Mouse (Mus musculus): Measurements from ENCODE around the gene Gdnf. TPM values are rescaled to one million over a fixed set of nuclear protein-coding genes. Genes with fewer than 3 reads are reported as not detected.

Gdnf gene
- total and polyA plus RNA-seq, 3 experiments = not detected

- in situ Hi-C loops (cut with MboI; ENCODE audit: low pct_ligation_motif_present, low pct_unique_long_range_greater_than_20kb, low sequenced_read_pairs) (loop anchor here (25.0 kb wide), 1 partner anchor 349 kb away; no protein-coding TSS in a partner anchor), dilution Hi-C loops (cut with MboI; ENCODE audit: extremely low pct_ligation_motif_present, extremely low pct_unique_long_range_greater_than_20kb, low sequenced_read_pairs) (no loop called here)
- no peaks in the 10 kb centered on the region for H3K27me3 ChIP-seq (replicated peaks)
- H3K27ac ChIP-seq (ENCODE audit: insufficient read depth, low read depth) = no peak overlapping the region
- H3K36me3 ChIP-seq (replicated peaks in 1 of 2; ENCODE audit: control insufficient read depth in 1 of 2, insufficient read depth in 1 of 2, low read length in 1 of 2) = no peaks in the 10 kb centered on the region
- H3K79me2 ChIP-seq (replicated peaks; ENCODE audit: control insufficient read depth, extremely low read depth, insufficient read depth, poor library complexity, severe bottlenecking) = no peaks in the 10 kb centered on the region
- TF ChIP-seq ZKSCAN1 (IDR thresholded peaks at IDR 0.05; ENCODE audit: borderline replicate concordance, low read depth, low read length) (no peak), ZMIZ1 (IDR thresholded peaks at IDR 0.05; ENCODE audit: low read depth, low read length) (no peak), ZC3H11A (IDR thresholded peaks at IDR 0.05; ENCODE audit: low read depth, low read length) (no peak), BHLHE40 (IDR thresholded peaks at IDR 0.05; ENCODE audit: low read depth, low read length) (no peak), SIN3A (IDR thresholded peaks at IDR 0.05; ENCODE audit: low read length) (no peak)
- H3K4me2 ChIP-seq (ENCODE audit: insufficient read depth, low read depth, poor library complexity, severe bottlenecking) = no peak overlapping the region
- no peak overlapping the region for H3K9ac ChIP-seq (ENCODE audit: insufficient read depth, low read depth)
- DNase-seq (ENCODE audit: extremely low read depth) = no peak
- no peak overlapping the region for H3K4me3 ChIP-seq (replicated peaks in 1 of 3; ENCODE audit: low read depth in 2 of 3, low read length in 2 of 3, poor library complexity in 1 of 3)
- H3K9me3 ChIP-seq (replicated peaks; ENCODE audit: low read length) = no peaks in the 10 kb centered on the region
- H3K4me1 ChIP-seq (ENCODE audit: control insufficient read depth in 1 of 2, insufficient read depth in 2 of 2) = no peaks in the 10 kb centered on the region
Measured at GRCm38 (mm10) chr15:7811253-7811625, 593 bp downstream of the Gdnf start.

GRCm38 (mm10) chr15:7811856-7812733 lies 1.4 kb downstream of the Gdnf start:
- Histone ChIP-seq H3K79me2 (replicated peaks; ENCODE audit: control insufficient read depth, extremely low read depth, insufficient read depth, poor library complexity, severe bottlenecking) (no peaks in the 10 kb centered on the region), H3K4me3 (replicated peaks in 1 of 3; ENCODE audit: low read depth in 2 of 3, low read length in 2 of 3, poor library complexity in 1 of 3) (no peak overlapping the region), H3K4me2 (ENCODE audit: insufficient read depth, low read depth, poor library complexity, severe bottlenecking) (no peak overlapping the region), H3K9ac (ENCODE audit: insufficient read depth, low read depth) (no peak overlapping the region), H3K36me3 (replicated peaks in 1 of 2; ENCODE audit: control insufficient read depth in 1 of 2, insufficient read depth in 1 of 2, low read length in 1 of 2) (no peaks in the 10 kb centered on the region), H3K27ac (ENCODE audit: insufficient read depth, low read depth) (no peak overlapping the region), H3K27me3 (replicated peaks) (no peaks in the 10 kb centered on the region), H3K9me3 (replicated peaks; ENCODE audit: low read length) (no peaks in the 10 kb centered on the region), H3K4me1 (ENCODE audit: control insufficient read depth in 1 of 2, insufficient read depth in 2 of 2) (no peaks in the 10 kb centered on the region)
- TF ChIP-seq TCF12 (IDR thresholded peaks at IDR 0.05; ENCODE audit: low read depth, low read length) (no peak), POLR2A (IDR thresholded peaks at IDR 0.05; ENCODE audit: low read depth, low read length) (no peak), TBP (conservative IDR thresholded peaks at IDR 0.05; ENCODE audit: low read depth, low read length) (no peak), JUND (conservative IDR thresholded peaks at IDR 0.05; ENCODE audit: low read depth, low read length) (no peak), CTCF (conservative IDR thresholded peaks at IDR 0.05 in 1 of 2, IDR thresholded peaks at IDR 0.05 in 1 of 2; ENCODE audit: low read depth in 2 of 2, low read length in 2 of 2) (no peak), RAD21 (IDR thresholded peaks at IDR 0.05; ENCODE audit: low read depth, low read length) (no peak), CHD1 (IDR thresholded peaks at IDR 0.05; ENCODE audit: low read depth, low read length) (no peak), MAZ (IDR thresholded peaks at IDR 0.05; ENCODE audit: low read depth, low read length) (no peak), NRF1 (IDR thresholded peaks at IDR 0.05; ENCODE audit: low read depth, low read length) (no peak), NELFE (IDR thresholded peaks at IDR 0.05; ENCODE audit: low read depth, low read length) (no peak), EP300 (IDR thresholded peaks at IDR 0.05; ENCODE audit: low read length) (no peak), MAX (IDR thresholded peaks at IDR 0.05; ENCODE audit: low read length) (no peak), MAFK (IDR thresholded peaks at IDR 0.05; ENCODE audit: insufficient replicate concordance, low read length) (no peak), GABPA (IDR thresholded peaks at IDR 0.05; ENCODE audit: insufficient replicate concordance, low read depth, low read length) (no peak), USF2 (conservative IDR thresholded peaks at IDR 0.05; ENCODE audit: low read depth, low read length) (no peak), ELF1 (IDR thresholded peaks at IDR 0.05; ENCODE audit: low read depth, low read length) (no peak)
- in situ Hi-C loops (cut with MboI; ENCODE audit: low pct_ligation_motif_present, low pct_unique_long_range_greater_than_20kb, low sequenced_read_pairs) = loop anchor here (25.0 kb wide), 1 partner anchor 350 kb away; no protein-coding TSS in a partner anchor
- DNase-seq (ENCODE audit: extremely low read depth) = no peak
- dilution Hi-C loops (cut with MboI; ENCODE audit: extremely low pct_ligation_motif_present, extremely low pct_unique_long_range_greater_than_20kb, low sequenced_read_pairs) = no loop called here
